Mouse (Mus musculus): Measurements from ENCODE around the gene Gtf2h3.
"Not testable (repeated sequence)": the region's sequence is repeated elsewhere in the genome, so short reads cannot be mapped to it uniquely, and the experiment has no call there.

The Gtf2h3 gene

DNA sequence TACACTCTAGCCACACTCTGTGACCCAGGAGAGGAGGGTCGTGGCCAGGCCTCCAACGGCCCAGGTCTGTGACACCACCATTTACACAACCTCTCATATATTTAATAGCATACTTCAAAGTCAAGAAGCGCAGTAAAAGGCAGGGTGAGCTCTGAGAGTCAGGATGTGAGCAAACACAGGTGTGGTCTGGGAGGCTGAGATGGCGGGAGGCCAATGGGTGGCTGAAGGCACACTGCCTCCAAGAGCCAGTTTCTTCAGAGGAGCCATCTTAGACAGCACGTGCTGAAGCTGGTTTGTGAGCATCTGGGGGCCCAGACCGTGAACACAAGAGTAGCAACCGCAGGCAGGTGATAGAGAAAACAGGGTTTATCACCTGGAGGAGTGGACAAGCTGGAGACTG, 3.5 kb upstream of the Gtf2h3 start:
- no peak for DNase-seq (ENCODE audit: low spot score)

DNA sequence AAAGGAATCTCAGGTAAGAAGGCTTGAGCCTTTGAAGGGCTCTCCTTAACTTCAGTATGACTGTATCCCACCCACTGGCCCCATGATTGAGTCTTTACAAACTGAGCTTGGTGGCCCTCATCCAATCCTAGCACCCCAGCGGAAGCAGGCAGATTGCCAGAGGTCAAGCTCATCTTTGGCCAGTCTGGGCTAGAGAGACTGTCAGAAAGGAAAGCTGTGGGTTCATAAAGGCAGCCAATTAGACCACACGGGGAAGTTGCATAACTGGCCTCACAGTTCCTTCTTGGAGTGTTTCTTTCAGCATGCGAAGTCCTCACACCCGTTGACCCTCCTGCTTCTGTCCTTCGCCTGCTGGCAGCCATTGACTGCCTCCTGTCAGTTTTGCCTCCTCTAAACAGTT, 3.6 kb downstream of the Gtf2h3 start:
- DNase-seq (ENCODE audit: low spot score): no peak

DNA sequence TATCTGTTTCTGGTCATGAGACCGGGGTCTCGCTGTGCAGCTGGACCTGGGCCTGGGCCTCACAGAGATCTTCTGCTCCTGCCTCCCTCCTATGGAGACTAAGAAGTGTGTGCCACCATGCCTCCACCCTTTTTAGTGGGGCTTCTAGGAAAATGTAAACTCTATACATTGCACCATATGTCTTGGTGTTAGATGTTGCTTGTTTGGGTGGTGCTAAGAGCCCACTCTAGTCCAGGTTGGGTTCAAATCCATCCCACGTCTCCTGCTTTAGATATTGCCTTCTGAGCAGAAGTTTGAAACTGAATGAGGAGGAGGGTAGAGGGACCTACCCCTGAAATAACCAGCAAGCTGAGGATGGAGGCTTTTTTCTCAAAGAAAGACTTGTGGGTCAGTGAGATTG, 13.8 kb downstream of the Gtf2h3 start:
- no peak for DNase-seq (ENCODE audit: low spot score)

GRCm38 (mm10) chr5:124598224-124599174, 19.6 kb downstream of the Gtf2h3 start:
- DNase-seq (ENCODE audit: low spot score): peak; percentile 88

DNA sequence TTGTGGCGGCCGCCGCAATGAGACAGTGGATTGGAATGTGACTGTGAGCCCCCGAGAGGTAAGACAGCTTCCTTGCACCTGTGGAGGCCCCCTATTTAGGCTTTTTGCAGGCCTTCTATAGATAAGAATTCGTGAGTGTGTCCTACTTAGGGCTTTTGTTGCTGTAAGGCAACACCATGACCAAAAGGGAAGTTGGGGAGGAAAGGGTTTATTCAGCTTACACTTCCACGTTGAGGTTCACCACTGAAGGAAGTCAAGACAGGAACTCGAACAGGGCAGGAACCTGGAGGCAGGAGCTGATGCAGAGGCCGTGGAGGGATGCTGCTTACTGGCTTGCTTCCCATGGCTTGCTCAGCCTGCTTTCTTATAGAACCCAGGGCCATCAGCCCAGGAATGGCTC, 20.8 kb downstream of the Gtf2h3 start:
- not testable (repeated sequence) for DNase-seq (ENCODE audit: low spot score)

DNA sequence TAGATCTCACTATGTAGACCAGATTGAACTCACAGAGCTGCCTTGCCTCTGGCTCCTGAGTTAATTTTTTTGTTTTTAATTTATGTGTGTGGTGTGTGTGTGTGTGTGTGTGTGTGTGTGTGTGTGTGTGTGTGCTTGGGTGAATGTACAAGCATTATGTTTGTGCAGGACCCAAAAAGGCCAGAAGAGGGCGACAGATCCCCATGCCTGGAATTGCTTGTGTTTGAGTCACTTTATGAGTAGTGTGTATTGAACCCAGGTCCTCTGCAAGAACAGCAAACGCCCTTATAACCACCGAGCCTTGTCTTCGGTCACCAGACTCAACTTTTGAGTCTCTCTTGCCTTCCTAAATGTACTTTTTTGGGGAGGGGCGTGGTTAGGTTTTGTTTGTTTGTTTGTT, 23.4 kb downstream of the Gtf2h3 start:
- DNase-seq (ENCODE audit: low spot score): peak; percentile 57

DNA sequence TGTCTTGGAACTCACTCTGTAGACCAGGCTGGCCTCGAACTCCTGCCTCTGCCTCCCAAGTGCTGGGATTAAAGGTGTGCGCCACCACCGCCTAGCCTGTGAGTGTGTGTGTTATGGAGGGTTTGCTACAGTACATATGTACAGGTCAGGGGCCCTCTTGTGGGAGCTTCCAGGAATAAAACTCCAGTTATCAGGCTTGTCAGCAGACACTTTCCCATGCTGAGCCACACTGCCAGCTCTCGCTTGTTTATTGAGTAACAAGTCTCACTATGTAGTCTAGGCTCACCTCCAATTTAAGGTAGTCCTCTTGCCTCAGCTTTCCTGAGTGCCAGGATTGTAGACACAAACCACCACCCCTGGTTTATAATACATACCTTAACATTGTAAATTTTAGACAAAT, 25.4 kb downstream of the Gtf2h3 start:
- no peak for DNase-seq (ENCODE audit: low spot score)

- DNase-seq (ENCODE audit: low spot score): no peak
These were observed 26.2 kb downstream of the Gtf2h3 start for GRCm38 (mm10) chr5:124605041-124605622.

DNA sequence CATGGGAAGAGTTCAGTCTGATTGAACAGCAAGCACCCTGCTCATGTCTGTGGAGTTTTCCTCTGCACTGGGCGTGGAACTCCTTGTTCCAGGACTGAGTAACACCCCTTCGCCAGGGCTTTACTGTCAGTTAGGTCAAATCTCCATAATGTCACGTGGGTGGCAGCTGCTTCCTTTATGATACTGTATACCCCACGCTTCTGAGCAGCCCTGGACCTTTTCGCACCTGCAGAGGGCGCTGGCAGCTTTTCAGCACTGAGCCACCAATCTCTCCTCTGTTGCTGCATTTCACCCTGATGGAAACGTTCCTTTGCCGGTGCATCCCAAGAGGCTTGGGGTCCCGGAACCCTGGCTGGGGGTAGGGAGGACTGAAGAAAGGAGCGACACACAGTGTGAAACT, 32.0 kb downstream of the Gtf2h3 start:
- no peak for DNase-seq (ENCODE audit: low spot score)

GRCm38 (mm10) chr5:124614709-124615108, 35.8 kb downstream of the Gtf2h3 start:
- no peak for DNase-seq (ENCODE audit: low spot score)

- no peak for DNase-seq (ENCODE audit: low spot score)
These were observed 39.8 kb downstream of the Gtf2h3 start for GRCm38 (mm10) chr5:124618711-124619110.

GRCm38 (mm10) chr5:124621362-124621761, 42.4 kb downstream of the Gtf2h3 start:
- no peak for DNase-seq (ENCODE audit: low spot score)

- no peak for DNase-seq (ENCODE audit: low spot score)
These were observed 44.0 kb downstream of the Gtf2h3 start for GRCm38 (mm10) chr5:124622890-124623289.

DNA sequence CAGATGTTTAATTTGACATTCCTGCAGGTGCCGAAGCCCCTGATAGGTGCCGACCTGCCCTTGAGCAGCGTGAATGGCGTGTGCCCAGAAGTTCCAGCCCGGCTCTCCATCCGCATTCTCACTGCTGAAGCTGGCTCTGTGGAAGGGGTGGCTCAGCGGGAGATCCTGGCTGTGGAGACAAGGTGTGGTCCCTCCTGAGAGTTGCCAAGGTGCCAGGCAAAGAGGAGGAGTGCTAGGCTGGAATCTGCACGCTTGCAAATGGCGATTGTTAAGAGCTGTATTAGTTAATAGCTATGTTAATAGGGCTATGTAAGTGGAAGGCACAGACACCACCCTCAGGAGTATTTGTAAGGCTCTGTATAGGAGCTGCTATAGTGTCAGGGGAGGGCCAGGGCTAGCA, 45.4 kb downstream of the Gtf2h3 start:
- DNase-seq (ENCODE audit: low spot score): no peak

DNA sequence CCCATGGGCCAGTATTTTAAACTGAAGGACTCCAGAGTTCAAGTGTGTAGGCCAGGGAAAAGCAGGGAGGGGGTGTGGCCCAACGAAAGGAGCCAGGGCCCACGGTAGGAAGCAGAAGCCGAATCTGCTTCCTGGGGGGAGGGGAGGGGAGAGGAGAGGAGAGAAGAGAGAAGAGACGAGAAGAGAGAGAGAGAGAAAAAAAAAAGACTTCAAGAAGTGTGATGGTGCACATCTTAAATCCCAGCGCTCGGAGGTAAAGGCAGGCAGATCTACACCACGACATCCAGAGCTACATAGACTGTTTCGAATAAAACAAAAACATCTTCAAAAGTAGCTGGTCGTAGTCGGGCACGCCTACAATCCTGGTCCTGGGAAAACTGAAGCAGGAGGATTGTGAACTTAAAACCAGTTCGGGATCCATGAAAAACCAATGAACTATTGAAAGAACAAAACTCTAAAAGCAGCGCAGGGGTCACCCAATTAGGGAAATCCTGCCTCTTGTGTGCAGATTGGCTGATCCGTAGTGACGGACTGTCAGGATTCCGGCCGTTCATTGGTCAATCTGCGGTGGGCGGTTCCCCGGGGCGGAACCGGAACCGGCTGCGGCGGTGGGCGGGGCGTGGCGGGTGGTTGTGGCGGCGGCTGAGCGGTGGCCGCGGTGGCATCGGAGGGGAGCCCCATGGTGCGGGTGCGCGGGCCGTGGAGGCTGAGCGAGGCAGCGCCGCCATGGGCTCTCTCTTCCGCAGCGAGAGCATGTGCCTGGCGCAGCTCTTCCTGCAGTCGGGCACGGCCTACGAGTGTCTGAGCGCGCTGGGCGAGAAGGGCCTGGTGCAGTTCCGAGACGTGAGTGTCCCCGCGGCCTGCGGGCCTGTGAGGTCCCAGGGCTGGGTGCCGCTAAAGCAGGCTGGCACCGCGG, 49.8 kb downstream of the Gtf2h3 start, which contains the start of gene Atp6v0a2:
Gene Atp6v0a2 (plus strand): TSS at position 129 of the 916 bp plus-strand sequence.
- peak; percentile 89 for DNase-seq (ENCODE audit: low spot score)

GRCm38 (mm10) chr5:124629641-124630040, 50.7 kb downstream of the Gtf2h3 start:
- DNase-seq (ENCODE audit: low spot score): no peak

DNA sequence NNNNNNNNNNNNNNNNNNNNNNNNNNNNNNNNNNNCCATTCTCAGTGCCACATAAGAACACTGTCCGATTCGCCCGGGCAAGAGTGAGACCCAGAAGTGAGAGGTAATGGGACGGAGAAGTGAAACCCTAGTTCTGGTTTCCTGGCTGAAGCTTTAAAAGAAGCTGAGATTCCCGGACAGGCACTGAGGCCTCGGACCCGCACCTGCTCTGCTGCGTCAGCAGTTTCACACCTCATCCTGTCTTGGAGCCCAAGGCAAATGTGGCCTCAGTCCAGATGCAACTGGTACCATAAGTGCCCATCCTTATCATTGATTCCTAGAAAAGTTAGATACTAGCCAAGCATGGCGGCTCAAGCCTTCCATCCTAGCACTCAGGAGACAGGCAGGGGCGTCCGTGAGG, 52.7 kb downstream of the Gtf2h3 start:
- no peak for DNase-seq (ENCODE audit: low spot score)

DNA sequence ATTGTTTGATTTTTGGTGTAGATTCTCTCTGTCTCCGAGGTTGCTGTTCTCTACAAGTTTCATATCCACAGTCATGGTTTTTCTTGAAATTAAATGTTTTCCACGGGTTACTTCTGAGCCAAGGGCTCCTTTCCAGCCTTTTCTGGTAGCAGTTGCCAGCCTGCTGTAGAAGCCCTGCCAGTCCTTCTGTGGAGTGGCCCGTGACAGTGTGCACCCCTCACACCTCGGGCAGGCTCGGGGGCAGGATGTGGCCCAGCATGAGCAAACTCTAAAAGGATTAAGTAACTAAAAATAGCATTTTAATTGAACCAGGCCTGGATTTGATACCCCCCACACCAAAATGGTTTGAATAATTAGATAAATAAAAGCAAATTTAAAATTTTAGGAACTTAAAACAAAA, 53.5 kb downstream of the Gtf2h3 start:
- DNase-seq (ENCODE audit: low spot score): no peak

- no peak for DNase-seq (ENCODE audit: low spot score)
These were observed 54.5 kb downstream of the Gtf2h3 start for GRCm38 (mm10) chr5:124633425-124633824.

DNA sequence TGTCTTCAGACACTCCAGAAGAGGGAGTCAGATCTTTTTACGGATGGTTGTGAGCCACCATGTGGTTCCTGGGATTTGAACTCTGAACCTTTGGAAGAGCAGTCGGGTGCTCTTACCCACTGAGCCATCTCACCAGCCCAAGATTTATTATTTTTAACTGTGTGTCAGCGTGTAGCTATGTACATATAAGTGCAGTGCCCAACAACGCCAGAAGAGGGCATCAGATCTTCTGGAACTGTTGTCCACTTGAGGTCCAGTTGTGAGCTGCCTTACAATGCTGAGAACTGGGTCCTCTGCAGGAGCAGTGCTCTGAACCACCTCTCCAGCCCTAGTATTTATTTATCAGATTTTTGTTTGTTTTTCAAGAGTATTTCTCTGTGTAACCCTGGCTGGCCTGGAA, 56.1 kb downstream of the Gtf2h3 start:
- DNase-seq (ENCODE audit: low spot score): not testable (repeated sequence)

- DNase-seq (ENCODE audit: low spot score): no peak
These were observed 57.2 kb downstream of the Gtf2h3 start for GRCm38 (mm10) chr5:124636139-124636538.

DNA sequence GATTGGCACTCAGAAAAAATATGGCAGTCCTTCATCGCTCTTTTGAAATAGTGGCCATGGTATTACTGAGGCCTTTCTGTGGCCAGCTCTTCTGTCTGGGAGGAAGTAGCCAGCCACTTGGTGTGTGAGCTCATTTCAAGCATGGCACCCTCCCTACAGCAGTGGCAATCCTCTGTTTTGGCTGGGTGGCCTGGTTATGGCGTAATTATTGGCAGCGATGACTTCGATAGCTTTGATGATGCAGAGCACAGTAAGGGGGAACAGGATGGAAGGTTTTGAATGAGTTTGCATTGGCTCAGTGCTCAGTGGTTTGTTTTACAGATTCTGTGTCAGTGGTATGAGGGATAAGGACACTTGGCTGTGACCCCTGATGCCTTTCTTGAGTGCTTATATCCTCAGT, 57.8 kb downstream of the Gtf2h3 start:
- DNase-seq (ENCODE audit: low spot score): no peak

Data from c-Kit-positive CD71-positive TER-119-positive erythroid progenitor cells, embryonic 14.5 days (primary cell).